Mouse (Mus musculus) myocyte (in vitro differentiated cells): Measurements from ENCODE around the gene Rpl37. TPM values are rescaled to one million over a fixed set of nuclear protein-coding genes. Genes with fewer than 3 reads are reported as not detected.

Experiments used
- H3K27me3 ChIP-seq: one replicate; pipeline ENCODE4 v1.6.1; 2011; ENCODE audit not compliant: control insufficient read depth, insufficient read depth, insufficient read length
- H3K36me3 ChIP-seq: one replicate; pipeline ENCODE4 v1.6.1; 2011; ENCODE audit not compliant: control insufficient read depth, insufficient read depth
- H3K4me2 ChIP-seq: one replicate; pipeline ENCODE4 v1.6.1; 2011; ENCODE audit warnings: low read depth, control low read depth
- H3K4me3 ChIP-seq: one replicate; pipeline ENCODE4 v1.5.1; 2011; ENCODE audit warnings: mild to moderate bottlenecking, control low read depth, moderate library complexity
- H3K79me2 ChIP-seq: one replicate; pipeline ENCODE4 v1.6.1; 2011; ENCODE audit not compliant: control insufficient read depth, insufficient read depth
- H3ac ChIP-seq: one replicate; pipeline ENCODE4 v1.6.1; 2011; ENCODE audit not compliant: control insufficient read depth, insufficient read length
- CEBPB ChIP-seq: IDR thresholded peaks from 2 replicates; pipeline ENCODE4 v1.6.1; 2011; ENCODE audit warnings: mild to moderate bottlenecking, moderate library complexity; ENCODE audit not compliant: poor library complexity, insufficient read depth, severe bottlenecking
- E2F4 ChIP-seq: IDR thresholded peaks from one replicate; pipeline ENCODE4 v1.6.1; 2011; ENCODE audit warnings: mild to moderate bottlenecking, control low read depth, moderate library complexity; ENCODE audit not compliant: insufficient read depth
- MAX ChIP-seq: IDR thresholded peaks from one replicate; pipeline ENCODE4 v1.6.1; 2011; ENCODE audit warnings: low read depth, mild to moderate bottlenecking, control low read depth
- MYOD1 ChIP-seq, 3 experiments: IDR thresholded peaks; one replicate each; pipeline ENCODE4 v1.6.1; 2011; ENCODE audit warnings: control low read depth in 2 of 3, low read depth in 2 of 3, mild to moderate bottlenecking in 2 of 3, moderate library complexity in 1 of 3; ENCODE audit not compliant: insufficient read length in 2 of 3, control insufficient read depth in 1 of 3
- MYOG ChIP-seq, 3 experiments: IDR thresholded peaks; one replicate each; pipeline ENCODE4 v1.6.1; 2011; ENCODE audit warnings: control low read depth in 2 of 3, low read depth in 2 of 3, mild to moderate bottlenecking in 2 of 3; ENCODE audit not compliant: insufficient read length in 2 of 3, control insufficient read depth in 1 of 3, insufficient read depth in 1 of 3
- POLR2A ChIP-seq: IDR thresholded peaks from one replicate; pipeline ENCODE4 v1.6.1; 2011; ENCODE audit warnings: low read depth, mild to moderate bottlenecking, control low read depth, moderate library complexity; ENCODE audit not compliant: insufficient read length
- POLR2AphosphoS2 ChIP-seq: IDR thresholded peaks from one replicate; pipeline ENCODE4 v1.6.1; 2011; ENCODE audit warnings: low read depth, control low read depth; ENCODE audit not compliant: insufficient read length
- REST ChIP-seq: IDR thresholded peaks from one replicate; pipeline ENCODE4 v1.6.1; 2011; ENCODE audit warnings: mild to moderate bottlenecking, control low read depth, moderate library complexity; ENCODE audit not compliant: insufficient read depth, insufficient read length
- SRF ChIP-seq: IDR thresholded peaks from one replicate; pipeline ENCODE4 v1.6.1; 2011; ENCODE audit warnings: low read depth; ENCODE audit not compliant: control insufficient read depth, insufficient read length
- TCF12 ChIP-seq: IDR thresholded peaks from one replicate; pipeline ENCODE4 v1.6.1; 2011; ENCODE audit warnings: mild to moderate bottlenecking, control low read depth; ENCODE audit not compliant: poor library complexity, insufficient read depth, severe bottlenecking
- TCF3 ChIP-seq: IDR thresholded peaks from one replicate; pipeline ENCODE4 v1.6.1; 2011; ENCODE audit warnings: low read depth, control low read depth; ENCODE audit not compliant: insufficient read length
- USF1 ChIP-seq: IDR thresholded peaks from one replicate; pipeline ENCODE4 v1.6.1; 2011; ENCODE audit warnings: low read depth, mild to moderate bottlenecking, control low read depth, moderate library complexity
- polyA plus RNA-seq: library from polyadenylated mRNA; unstranded; fragments of >200 nt; fragmentation: generic; extraction: Trizol; gene quantifications from one replicate; pipeline ENCODE4 v1.2.1, GENCODE M21; 2012; ENCODE audit warnings: missing spikeins

Gene Rpl37
- polyA plus RNA-seq, 1 experiment: 3,306 TPM

DNA sequence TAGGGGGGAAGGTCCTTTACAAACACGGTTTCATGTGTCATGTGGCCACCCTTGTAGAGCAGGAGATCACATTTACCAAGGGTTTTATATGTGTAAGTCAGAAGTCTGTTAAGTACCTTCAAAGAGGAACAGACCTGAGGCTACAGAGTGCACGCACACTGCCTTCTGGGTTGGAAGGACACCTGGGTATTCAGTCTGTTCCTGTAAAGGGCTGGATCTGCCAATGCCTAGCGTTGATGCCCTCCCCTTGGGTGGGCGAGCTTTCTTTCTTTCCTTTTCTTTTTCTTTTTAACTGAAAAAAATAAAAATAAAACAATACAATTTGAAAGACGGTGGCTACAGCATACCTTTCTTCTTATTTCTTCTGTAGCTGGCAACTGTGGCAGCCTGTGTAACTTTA is 38.6 kb downstream of the Rpl37 start:
- Histone ChIP-seq H3K4me3 (no peak overlapping the region), H3ac (no peak overlapping the region), H3K79me2 (peaks cover 100% of the 10 kb centered on the region), H3K27me3 (no peaks in the 10 kb centered on the region), H3K4me2 (no peak overlapping the region), H3K36me3 (peaks cover under 1% of the 10 kb centered on the region)
- TF ChIP-seq SRF (no peak), MAX (no peak), USF1 (no peak), TCF3 (no peak), POLR2AphosphoS2 (no peak), CEBPB (no peak), E2F4 (no peak), MYOD1 (IDR thresholded peaks at IDR 0.05; ENCODE audit: control insufficient read depth in 1 of 3, insufficient read length in 2 of 3, low read depth in 2 of 3) (no peak), POLR2A (no peak), TCF12 (no peak), MYOG (IDR thresholded peaks at IDR 0.05; ENCODE audit: control insufficient read depth in 1 of 3, insufficient read depth in 1 of 3, insufficient read length in 2 of 3, low read depth in 2 of 3) (no peak), REST (no peak)

DNA sequence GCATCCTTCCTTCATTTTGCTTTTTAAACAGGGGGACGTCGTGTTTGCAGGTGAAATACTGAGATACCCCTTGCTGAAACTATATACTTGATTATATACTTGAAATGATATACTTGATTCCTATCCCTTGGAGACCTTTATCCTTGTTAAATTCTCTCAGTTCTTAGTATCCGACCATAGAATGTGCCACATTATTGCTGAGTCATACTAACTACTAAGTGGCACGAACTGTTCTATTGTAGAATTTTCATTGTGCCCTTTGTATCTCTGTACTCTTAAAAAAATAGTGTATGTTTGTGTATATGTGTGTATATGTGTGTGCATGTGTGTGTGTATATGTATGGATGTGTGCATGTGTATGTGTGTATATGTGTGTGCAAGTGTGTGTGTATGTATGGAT is 39.9 kb downstream of the Rpl37 start:
- no peak overlapping the region for H3ac ChIP-seq
- H3K36me3 ChIP-seq: peaks cover 8% of the 10 kb centered on the region
- no peaks in the 10 kb centered on the region for H3K27me3 ChIP-seq
- no peak overlapping the region for H3K4me2 ChIP-seq
- no peak for TF ChIP-seq MYOG (IDR thresholded peaks at IDR 0.05; ENCODE audit: control insufficient read depth in 1 of 3, insufficient read depth in 1 of 3, insufficient read length in 2 of 3, low read depth in 2 of 3)
- no peak for TF ChIP-seq TCF3
- TF ChIP-seq MAX: no peak
- no peak for TF ChIP-seq MYOD1 (IDR thresholded peaks at IDR 0.05; ENCODE audit: control insufficient read depth in 1 of 3, insufficient read length in 2 of 3, low read depth in 2 of 3)
- no peak for TF ChIP-seq USF1
- no peak for TF ChIP-seq CEBPB
- TF ChIP-seq E2F4: no peak
- no peak for TF ChIP-seq REST
- TF ChIP-seq POLR2AphosphoS2: no peak
- H3K4me3 ChIP-seq: no peak overlapping the region
- H3K79me2 ChIP-seq: peaks cover 94% of the 10 kb centered on the region

DNA sequence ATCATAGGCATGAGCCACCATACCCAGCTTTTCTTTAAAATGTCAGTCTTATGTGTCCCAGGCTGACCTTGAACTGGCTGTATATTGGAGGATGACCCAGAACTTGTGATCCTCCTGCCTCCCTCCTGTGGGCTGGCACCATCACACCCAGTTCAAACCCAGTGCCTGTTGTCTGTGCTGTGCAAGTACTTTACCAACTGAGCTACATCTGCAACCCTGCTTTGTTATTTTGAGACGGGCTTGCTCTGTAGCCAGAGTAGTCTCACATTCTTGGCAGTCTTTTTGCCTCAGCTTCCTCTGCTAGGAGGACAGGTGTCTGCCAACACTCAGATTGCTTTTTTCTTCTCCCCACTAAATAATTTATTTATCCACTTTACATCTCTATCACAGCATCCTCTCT is 40.9 kb downstream of the Rpl37 start:
- H3K79me2 ChIP-seq: peaks cover 84% of the 10 kb centered on the region
- H3ac ChIP-seq: no peak overlapping the region
- no peaks in the 10 kb centered on the region for H3K27me3 ChIP-seq
- peaks cover 8% of the 10 kb centered on the region for H3K36me3 ChIP-seq
- no peak overlapping the region for H3K4me3 ChIP-seq
- no peak overlapping the region for H3K4me2 ChIP-seq
- TF ChIP-seq MYOG (IDR thresholded peaks at IDR 0.05; ENCODE audit: control insufficient read depth in 1 of 3, insufficient read depth in 1 of 3, insufficient read length in 2 of 3, low read depth in 2 of 3) (no peak), POLR2A (no peak), REST (no peak), MAX (no peak), TCF3 (no peak), TCF12 (no peak), CEBPB (no peak), USF1 (no peak), MYOD1 (IDR thresholded peaks at IDR 0.05; ENCODE audit: control insufficient read depth in 1 of 3, insufficient read length in 2 of 3, low read depth in 2 of 3) (no peak), E2F4 (no peak), POLR2AphosphoS2 (no peak), SRF (no peak)

DNA sequence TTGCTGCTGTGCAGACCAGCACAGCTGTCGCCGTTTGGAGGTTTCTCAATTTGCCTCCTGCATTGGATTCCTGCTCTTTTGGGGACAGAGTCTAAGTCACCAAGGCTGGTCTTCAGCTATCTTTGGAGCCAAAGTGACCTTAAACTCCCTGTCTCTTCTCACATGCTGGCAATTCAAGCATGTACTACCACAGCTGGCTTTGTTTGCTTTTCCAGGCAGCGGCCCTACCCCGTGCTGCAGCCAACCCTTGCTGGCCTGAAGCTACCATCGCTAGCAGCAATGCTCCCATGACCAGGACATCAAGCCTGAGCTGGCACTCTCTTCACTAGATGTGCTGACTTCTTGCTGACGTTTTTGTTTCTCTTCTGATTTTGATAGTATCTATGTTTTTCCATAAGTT is 42.4 kb downstream of the Rpl37 start:
- Histone ChIP-seq H3K27me3 (no peaks in the 10 kb centered on the region), H3K4me2 (no peak overlapping the region), H3ac (no peak overlapping the region), H3K36me3 (peaks cover 13% of the 10 kb centered on the region), H3K79me2 (peaks cover 69% of the 10 kb centered on the region), H3K4me3 (no peak overlapping the region)
- TF ChIP-seq E2F4 (no peak), MYOG (IDR thresholded peaks at IDR 0.05; ENCODE audit: control insufficient read depth in 1 of 3, insufficient read depth in 1 of 3, insufficient read length in 2 of 3, low read depth in 2 of 3) (peak in 1 of 3 experiments; percentile 8)

DNA sequence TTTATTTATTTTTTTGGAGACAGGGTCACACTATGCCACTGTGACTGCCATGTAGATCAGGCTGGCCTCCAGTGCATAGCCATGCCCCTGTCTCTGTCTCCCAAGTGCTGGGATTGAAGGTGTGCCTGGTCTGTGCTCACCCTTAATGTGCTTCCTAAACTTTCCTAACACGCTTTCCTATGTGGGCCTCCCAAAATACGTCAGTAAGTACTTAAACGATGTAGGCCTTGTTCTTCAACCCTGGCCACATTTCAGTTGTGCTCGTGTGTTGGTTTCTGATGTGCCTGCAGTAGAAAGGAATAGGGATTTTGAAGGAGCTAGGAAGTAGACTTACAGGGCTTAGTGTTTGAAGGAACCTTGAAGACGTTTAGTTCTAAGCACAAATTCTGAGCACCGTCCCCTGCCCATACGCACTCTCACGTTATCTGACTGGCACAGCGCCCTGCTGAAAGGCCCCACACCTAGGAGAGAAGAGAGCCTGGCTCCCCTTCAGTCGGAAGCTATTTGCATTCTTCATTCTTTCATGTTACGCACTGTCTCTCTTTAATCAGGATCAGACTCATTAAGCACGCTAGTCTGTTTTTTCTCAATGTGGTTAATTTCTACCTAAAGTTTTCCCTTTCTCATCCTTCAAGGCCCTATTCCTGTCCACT is 48.8 kb downstream of the Rpl37 start:
- Histone ChIP-seq H3K27me3 (no peaks in the 10 kb centered on the region), H3K36me3 (peaks cover 62% of the 10 kb centered on the region), H3K79me2 (peaks cover 5% of the 10 kb centered on the region), H3K4me3 (no peak overlapping the region), H3ac (no peak overlapping the region), H3K4me2 (no peak overlapping the region)
- TF ChIP-seq USF1 (no peak), E2F4 (no peak), SRF (no peak), POLR2AphosphoS2 (no peak), CEBPB (no peak), MAX (no peak)

Other genes with a start within 250 kb of the Rpl37 start
- not detected for gene Mroh2b, start 217.9 kb upstream of the Rpl37 start, polyA plus RNA-seq
- not detected for gene C7, start 52.9 kb upstream of the Rpl37 start, polyA plus RNA-seq
- gene Card6, start 8.1 kb upstream of the Rpl37 start, polyA plus RNA-seq: 4.2 TPM
- 14.9 TPM for gene Prkaa1, start 27.2 kb downstream of the Rpl37 start, polyA plus RNA-seq
- gene Ttc33, start 68.9 kb downstream of the Rpl37 start, polyA plus RNA-seq: 17.8 TPM
- gene Ptger4, start 127.5 kb downstream of the Rpl37 start, polyA plus RNA-seq: 0.95 TPM